Mouse (Mus musculus) heart, postnatal 25 days (tissue): ENCODE measurements around the gene Fam71e1. TPM values are rescaled to one million over a fixed set of nuclear protein-coding genes. Genes with fewer than 3 reads are reported as not detected.
A peak's percentile ranks its signal among the peaks of the same experiment; 100 is the strongest.

Experiments used
- DNase-seq: peaks from one replicate; pipeline ENCODE4 v3.0.0; 2022; ENCODE audit warnings: low spot score
- intact Hi-C: fragments of 180-260 bp; cut with DNase I; formaldehyde crosslinking; loops from one replicate; pipeline ENCODE4 v1.15.1; 2025
- total RNA-seq, 2 experiments: library from RNA; stranded (reverse); gene quantifications; 2 replicates each; pipeline ENCODE4 v1.2.3; 2021

Fam71e1 gene
- total RNA-seq, 2 experiments from 2014 or later: 3.7 to 4.0 TPM

DNA sequence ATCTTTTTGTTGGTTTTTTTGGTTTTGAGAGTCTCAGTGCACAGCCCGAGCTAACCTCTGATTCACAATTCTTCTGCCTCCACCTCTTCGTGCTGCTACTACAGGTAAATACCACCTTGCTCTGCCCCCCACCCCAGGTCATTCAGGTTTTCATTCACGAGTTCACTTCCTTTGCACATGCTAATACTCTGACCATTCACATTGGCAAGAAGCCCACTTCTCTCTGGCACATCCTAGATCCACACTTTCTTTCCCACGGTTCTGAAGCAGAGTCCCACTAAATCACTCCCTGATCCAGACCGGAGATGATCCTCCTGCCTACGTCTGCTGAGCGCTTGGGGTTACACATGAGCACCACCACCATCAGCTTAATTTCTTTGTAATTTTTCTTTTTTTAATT, 1.3 kb upstream of the Fam71e1 start:
- DNase-seq: no peak
- intact Hi-C loops: loop anchor here (2.0 kb wide), 1 partner anchor 26 kb away; no protein-coding TSS in a partner anchor

GRCm38 (mm10) chr7:44496771-44497109, 359 bp downstream of the Fam71e1 start:
- no peak for DNase-seq
- intact Hi-C loops: no loop called here

DNA sequence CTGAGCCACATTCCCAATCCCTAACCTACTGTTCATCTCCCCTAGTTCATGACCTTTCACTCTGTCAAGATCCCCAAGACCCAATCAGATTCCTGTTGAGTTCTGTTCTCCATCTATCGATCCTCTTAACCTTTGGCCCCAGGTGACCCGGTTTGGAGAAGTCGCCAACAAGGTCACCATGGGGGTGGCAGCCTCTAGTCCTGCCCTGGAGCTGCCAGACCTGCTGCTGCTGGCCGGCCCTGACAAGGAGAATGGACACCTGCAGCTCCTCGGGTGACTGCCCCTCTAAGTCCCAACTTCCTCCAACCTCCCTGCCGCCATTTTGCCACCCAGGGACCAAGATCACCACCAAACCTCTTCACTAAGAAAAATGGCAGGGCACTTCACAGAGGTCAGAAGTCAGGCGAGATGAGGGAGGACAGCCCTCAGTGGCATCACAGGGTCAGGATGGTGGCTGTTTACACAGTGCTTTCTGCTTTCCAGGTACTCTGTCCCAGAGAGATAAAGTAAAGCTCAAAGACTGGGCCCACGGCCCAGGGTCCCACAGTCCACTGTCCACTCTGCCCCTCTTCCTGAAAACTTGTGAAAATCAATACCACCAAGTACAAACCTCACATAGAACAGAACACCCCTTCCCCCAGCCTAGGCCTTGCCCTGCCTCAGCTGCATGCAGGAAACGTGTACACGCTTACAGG, 1.1 kb downstream of the Fam71e1 start:
- intact Hi-C loops: loop anchor here (2.0 kb wide), 1 partner anchor 25 kb away; no protein-coding TSS in a partner anchor
- no peak for DNase-seq

- intact Hi-C loops: loop anchor here (2.0 kb wide), 1 partner anchor 24 kb away; no protein-coding TSS in a partner anchor
- DNase-seq: no peak
These were observed 2.5 kb downstream of the Fam71e1 start for GRCm38 (mm10) chr7:44498922-44499321.

- no peak for DNase-seq
- intact Hi-C loops: loop anchor here (2.0 kb wide), 1 partner anchor 51 kb away; no protein-coding TSS in a partner anchor
These were observed 3.7 kb downstream of the Fam71e1 start for GRCm38 (mm10) chr7:44500046-44500445.

GRCm38 (mm10) chr7:44501563-44502115, 5.3 kb downstream of the Fam71e1 start:
- DNase-seq: no peak
- intact Hi-C loops: loop anchor here (1.0 to 2.0 kb wide), 2 partner anchors 49 to 59 kb away; no protein-coding TSS in a partner anchor

GRCm38 (mm10) chr7:44507491-44507890, 11.1 kb downstream of the Fam71e1 start:
- no peak for DNase-seq
- intact Hi-C loops: no loop called here

GRCm38 (mm10) chr7:44519240-44519913, 23.0 kb downstream of the Fam71e1 start:
- DNase-seq: no peak
- intact Hi-C loops: no loop called here

DNA sequence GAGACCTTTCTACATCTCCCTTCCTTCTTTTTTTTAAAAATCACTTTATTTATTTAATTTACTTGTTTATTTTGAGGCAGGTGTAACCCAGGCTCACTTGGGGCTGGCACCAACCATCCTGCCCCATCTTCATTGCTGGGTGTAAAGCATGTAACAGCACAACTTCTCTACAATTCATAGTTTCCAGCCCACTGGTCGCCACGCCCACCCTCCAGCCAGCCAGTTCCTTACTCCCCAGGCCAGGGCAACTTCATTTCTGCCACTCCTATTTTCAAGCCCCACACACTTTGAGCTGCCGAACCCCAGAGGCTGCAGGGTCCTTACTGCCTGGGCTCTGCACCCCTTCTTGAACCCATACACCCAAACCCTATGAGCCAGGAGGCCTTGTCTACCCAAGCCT, 24.6 kb downstream of the Fam71e1 start:
- no peak for DNase-seq
- intact Hi-C loops: loop anchor here (1.0 kb wide), 1 partner anchor 39 kb away; no protein-coding TSS in a partner anchor

- intact Hi-C loops: loop anchor here (1.0 to 2.0 kb wide), 2 partner anchors 23 to 39 kb away; no protein-coding TSS in a partner anchor
These were observed 25.3 kb downstream of the Fam71e1 start for GRCm38 (mm10) chr7:44521710-44522109.

DNA sequence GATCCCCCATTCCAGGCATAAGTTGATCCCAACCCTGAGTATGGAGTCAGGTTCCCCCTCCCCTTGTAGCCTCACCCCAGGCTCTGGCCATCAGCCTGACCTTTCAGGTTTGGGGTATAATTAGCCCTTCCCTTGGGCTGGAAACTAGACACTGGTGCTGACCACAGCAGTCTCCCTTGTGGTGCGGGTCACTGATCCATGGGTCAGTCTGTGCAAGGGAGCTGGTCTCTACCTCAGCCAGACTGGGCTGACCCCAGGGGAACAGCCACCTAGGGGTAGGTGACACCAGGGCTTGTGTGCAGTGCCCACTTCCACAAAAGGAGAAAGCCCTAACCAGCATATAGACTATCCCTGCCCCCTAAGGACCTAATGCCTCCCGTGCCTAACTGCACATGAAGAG, 26.7 kb downstream of the Fam71e1 start:
- no peak for DNase-seq
- intact Hi-C loops: loop anchor here (2.0 kb wide), 1 partner anchor 24 kb away; no protein-coding TSS in a partner anchor

More at GRCm38 (mm10) chr7:44521710-44522109, 25.3 kb downstream of the Fam71e1 start:
- no peak for DNase-seq

DNA sequence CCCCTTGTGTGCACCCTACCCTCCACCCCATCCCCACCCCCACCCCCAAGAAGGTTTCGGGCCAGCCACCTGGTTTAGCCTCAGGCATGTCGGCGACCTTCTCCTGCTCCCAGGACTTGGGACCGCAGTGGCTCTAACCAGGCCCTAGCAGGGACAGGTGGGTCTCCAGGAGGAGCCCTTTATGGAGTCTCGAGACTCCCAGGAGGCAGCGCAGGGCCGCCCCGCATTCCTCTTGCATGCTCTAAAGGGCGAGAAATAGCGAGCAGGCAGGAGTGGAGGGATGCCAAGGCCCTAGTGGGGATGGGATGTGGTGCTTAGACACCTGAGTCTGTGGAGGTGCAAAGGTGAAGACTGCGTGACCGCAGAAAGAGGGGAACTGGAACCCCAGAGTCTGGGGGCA, 28.1 kb downstream of the Fam71e1 start, which contains the start of gene Mybpc2:
Gene Mybpc2 (minus strand): TSS at position 155 of the 400 bp plus-strand sequence.
- intact Hi-C loops: loop anchor here (2.0 kb wide), 1 partner anchor 28 kb away; the partner anchor contains the start of gene Nr1h2
- DNase-seq: no peak

DNA sequence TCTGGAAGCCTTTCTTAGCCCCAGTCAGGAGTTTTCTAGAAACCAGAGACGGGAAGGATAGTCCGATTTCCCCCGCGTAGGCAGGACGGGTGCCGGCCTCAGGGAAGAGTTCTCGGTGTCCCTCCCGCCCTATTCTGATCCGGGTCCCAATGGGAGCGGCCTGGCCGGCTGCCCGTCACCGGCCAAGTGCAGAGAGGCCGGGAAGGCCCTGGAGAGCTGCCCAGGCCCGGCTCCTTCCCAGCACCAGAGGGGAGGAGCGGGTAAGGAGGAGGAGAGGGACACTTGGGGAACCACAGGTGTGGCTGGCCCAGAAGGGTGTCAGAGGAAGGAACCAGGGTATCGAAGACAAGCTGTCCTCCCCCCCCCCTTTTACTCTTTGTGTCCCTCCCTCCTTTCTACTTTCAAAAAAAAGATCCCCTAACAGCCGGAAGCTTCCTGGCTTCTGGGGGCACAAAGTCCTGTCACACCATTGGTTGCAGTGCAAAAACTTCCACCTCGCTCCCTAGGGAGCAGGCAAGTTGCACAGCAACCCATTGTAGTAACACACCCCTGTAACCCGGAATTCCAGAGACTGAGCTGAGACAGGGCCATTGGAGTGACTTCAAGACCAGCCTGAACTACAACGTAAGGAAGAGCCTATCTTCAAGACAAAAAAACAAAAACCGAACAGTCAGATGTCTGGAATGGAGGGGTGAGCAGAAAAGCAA, 28.9 kb downstream of the Fam71e1 start:
- intact Hi-C loops: loop anchor here (2.0 kb wide), 1 partner anchor 28 kb away; the partner anchor contains the start of gene Nr1h2
- DNase-seq: peak; percentile 79

DNA sequence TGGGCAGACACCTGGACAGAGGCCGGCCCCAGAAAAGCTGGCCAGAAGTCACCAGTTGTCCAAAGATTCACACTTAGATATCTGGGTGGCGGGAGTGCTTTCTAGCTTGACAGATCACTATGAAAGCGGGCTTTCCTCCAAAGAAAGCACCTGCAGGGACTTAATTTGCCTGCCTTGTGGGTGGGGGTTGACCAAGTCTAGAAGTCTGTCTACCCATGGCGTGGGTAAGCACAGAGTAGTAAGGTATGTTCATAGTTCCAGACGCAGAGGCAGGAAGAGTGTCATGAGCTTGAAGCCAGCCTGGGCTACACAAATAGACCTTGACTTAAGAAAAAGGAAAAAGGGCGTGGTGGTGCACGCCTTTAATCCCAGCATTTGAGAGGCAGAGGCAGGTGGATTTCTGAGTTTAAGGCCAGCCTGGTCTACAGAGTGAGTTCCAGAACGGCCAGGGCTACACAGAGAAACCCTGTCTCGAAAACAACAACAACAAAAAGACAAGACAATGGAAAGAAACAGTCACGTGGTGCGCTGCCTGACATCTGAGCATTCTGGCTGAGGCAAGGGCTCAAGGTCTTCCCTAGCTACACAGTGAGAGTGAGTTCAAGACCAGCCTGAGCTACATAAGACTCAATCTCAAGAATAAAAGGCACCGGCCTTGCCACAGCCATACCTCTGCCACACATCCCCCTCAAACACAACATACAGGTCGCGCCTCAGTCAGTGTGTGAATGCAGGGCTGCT, 30.2 kb downstream of the Fam71e1 start:
- intact Hi-C loops: no loop called here
- DNase-seq: no peak

GRCm38 (mm10) chr7:44527483-44528398, 31.4 kb downstream of the Fam71e1 start:
- DNase-seq: peak; percentile 44
- intact Hi-C loops: no loop called here

DNA sequence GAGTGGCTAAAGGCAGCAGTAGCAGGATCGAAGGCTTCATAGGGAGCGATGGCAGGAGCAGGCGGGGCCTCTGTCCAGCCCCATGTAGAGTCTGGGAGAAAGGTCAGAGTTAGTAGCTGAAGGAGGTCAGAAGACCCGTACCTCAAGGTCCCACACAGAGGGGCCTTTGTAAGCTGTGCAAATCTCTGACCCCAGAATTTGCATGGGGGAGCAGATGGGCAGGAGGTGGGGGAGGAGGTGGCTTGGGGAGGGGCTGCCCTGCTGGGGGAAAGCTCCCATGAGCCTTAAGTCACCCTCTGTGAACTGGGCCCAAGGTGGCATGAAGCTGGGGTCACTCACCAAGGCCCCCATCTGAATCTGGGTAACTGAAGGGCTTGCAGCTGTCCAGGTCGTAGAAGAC, 33.1 kb downstream of the Fam71e1 start:
- intact Hi-C loops: no loop called here
- no peak for DNase-seq

GRCm38 (mm10) chr7:44530507-44530906, 34.1 kb downstream of the Fam71e1 start:
- DNase-seq: no peak
- intact Hi-C loops: no loop called here

DNA sequence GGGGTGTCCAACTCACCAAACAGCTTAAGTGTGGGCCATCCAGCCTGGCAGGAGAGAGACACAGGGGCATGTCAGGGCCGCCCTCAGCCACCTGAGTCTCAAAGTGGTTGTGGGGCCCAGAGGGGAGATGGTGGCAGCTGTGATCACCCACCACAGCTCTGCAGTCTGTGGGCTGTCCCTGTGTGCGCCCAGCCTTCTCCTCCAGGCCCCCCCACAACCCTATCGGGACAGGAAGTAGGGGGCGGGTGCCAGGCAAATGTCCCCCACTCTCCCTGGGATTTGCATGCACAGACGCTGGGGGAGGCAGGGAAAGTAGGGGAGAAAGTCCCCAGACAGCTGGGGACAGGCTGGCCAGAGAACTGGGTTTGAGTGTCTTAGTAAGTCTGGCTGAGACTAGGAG, 34.8 kb downstream of the Fam71e1 start:
- DNase-seq: no peak
- intact Hi-C loops: no loop called here
